Mouse (Mus musculus): ENCODE results near the gene Cd52.

Cd52 gene

GRCm38 (mm10) chr4:134090521-134091224 lies 4.2 kb downstream of the Cd52 start:
- DNase-seq (ENCODE audit: low spot score), result no peak

GRCm38 (mm10) chr4:134089029-134089428 lies 5.9 kb downstream of the Cd52 start:
- no peak for DNase-seq (ENCODE audit: low spot score)

DNA sequence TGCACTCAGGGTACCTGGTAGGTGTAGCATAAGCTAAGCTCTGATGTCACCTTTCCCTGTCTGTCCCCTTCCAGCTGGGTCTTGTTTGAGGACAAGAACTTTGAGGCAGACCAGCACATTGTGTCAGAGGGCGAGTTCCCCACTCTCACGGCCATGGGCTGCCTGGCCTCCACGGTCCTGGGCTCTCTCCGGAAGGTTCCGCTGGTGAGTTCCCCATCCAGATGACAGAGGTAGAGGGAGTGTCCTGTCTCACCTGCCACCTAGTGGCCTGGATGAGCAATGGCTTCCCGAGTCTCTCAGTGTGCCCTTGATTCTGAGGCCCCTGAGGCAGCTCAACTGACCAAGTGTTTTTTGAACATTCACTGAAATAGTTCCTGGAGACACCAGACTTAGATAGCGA lies 7.5 kb downstream of the Cd52 start:
- DNase-seq (ENCODE audit: low spot score), result no peak

- no peak for DNase-seq (ENCODE audit: low spot score)
Measured at GRCm38 (mm10) chr4:134084999-134085398, 9.9 kb downstream of the Cd52 start.

- no peak for DNase-seq (ENCODE audit: low spot score)
Measured at GRCm38 (mm10) chr4:134082460-134082859, 12.4 kb downstream of the Cd52 start.

- DNase-seq (ENCODE audit: low spot score), result peak; percentile 42
Measured at GRCm38 (mm10) chr4:134081730-134082386, 13.0 kb downstream of the Cd52 start.

- no peak for DNase-seq (ENCODE audit: low spot score)
Measured at GRCm38 (mm10) chr4:134080674-134081073, 14.2 kb downstream of the Cd52 start.

- DNase-seq (ENCODE audit: low spot score), result peak; percentile 49
Measured at GRCm38 (mm10) chr4:134078694-134079093, 16.2 kb downstream of the Cd52 start.

- no peak for DNase-seq (ENCODE audit: low spot score)
Measured at GRCm38 (mm10) chr4:134068793-134069580, 25.9 kb downstream of the Cd52 start.

- no peak for DNase-seq (ENCODE audit: low spot score)
Measured at GRCm38 (mm10) chr4:134067833-134068544, 26.9 kb downstream of the Cd52 start.

DNA sequence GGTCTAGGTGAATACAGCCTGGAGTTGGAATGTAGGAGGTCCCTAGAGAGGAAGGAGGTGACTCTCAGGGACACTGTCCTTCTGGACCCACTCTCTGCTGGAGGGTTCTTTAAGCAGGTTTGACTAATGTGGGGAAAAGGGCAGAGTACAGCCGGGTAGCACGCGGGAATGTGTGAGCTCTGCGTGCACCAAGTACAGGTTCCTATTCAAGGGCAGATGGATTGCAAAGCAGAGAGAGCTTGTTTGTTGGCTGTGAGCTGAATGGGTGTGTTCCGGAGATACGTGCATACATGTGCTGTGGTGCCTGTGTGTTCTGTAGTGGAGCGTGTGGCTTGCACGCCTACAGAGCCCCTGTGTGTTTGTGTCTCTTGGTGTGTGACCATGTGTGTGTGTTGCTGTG lies 27.5 kb downstream of the Cd52 start:
- DNase-seq (ENCODE audit: low spot score), result no peak

DNA sequence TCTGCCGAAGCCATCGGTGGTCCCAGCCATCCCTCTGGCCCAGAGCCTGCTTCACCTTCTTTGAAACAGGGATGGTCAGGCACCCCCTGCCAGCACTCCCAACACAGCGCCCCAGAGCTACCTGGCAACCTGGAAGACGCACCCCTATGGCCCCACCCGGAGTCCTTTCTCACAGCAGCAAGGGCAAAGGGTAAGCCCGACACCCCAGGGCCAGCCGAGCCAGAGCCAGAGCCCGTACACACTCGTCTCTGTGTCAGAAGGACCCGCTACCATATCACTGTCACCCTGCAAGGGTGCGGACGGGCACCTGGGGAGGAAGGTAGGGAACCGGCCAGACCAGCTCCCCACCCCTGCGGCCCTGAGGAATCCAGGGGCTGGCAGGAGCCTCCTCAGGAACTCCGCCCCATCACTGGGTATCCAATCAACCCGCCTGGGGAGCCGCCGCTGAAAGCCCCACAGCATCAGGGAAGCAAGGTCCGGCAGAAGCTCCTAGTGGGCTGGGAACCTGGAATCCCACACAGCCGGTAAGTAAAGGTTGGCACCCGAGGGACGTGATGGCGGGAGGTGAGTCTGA lies 29.4 kb downstream of the Cd52 start:
- DNase-seq (ENCODE audit: low spot score), result no peak

GRCm38 (mm10) chr4:134062561-134062960 lies 32.3 kb downstream of the Cd52 start:
- no peak for DNase-seq (ENCODE audit: low spot score)

DNA sequence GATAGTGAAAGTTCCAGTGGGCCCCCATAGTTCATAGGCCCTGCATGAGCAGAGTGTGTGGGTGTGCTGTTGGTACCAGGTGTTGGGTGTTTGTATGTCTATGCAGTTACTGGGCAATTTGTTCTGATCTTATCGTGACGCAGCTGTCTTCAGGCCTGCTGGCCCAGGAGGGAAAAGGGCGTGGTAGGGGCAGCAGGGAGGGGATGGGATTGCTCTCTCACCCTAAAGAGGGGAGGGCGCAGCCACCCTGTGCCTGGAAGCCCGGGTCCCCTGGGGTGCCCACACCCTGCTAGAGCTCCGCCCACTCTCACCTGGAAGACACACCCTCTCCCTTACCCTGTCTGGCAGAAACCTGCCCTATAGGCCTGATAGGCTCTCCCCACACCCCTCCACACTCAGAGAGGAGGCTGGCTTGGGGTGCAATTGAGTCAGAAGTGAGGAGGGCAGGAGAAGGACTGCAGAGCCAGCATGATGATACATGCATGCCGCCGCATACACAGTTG lies 32.9 kb downstream of the Cd52 start:
- no peak for DNase-seq (ENCODE audit: low spot score)

- DNase-seq (ENCODE audit: low spot score), result no peak
Measured at GRCm38 (mm10) chr4:134061166-134061830, 33.6 kb downstream of the Cd52 start.

DNA sequence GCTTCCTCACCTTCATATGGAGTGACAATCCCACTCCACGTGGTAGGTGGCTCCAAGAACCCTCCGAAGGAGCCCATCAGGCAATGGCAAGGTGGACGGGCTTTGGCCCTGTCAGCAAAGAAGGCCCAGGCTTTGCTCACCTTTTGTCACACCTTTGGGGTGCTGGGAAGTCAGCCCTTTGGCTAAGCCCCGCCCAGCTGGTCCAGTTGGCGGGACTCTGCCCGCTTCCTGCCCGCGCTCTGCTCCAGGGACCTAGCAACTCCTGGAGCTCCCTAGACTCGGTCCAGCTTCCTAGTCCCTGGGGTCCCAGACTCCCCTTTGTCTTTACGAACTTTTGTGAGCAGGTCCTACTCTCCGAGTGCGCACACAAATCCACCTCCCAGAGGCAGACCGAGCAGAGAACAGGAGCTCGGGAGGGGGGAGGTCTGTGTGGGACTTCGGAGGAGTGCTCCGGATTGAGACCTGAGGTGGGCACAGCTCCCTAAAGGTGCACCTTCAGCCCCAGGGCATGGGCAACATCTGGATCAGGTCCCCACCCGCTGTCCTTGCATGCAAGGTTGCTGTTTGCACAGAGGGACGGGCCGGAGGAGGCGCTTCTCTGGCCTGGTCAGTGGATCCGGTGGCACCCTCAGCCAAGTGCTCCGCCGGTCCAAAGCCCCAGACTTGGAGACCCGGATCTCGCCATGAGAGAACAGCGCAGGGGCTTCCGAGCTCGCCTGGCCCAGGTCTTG lies 34.6 kb downstream of the Cd52 start, which contains the start of gene Crybg2:
TSS of gene Crybg2 (plus strand) at position 681 of the 731 bp plus-strand sequence.
- no peak for DNase-seq (ENCODE audit: low spot score)

DNA sequence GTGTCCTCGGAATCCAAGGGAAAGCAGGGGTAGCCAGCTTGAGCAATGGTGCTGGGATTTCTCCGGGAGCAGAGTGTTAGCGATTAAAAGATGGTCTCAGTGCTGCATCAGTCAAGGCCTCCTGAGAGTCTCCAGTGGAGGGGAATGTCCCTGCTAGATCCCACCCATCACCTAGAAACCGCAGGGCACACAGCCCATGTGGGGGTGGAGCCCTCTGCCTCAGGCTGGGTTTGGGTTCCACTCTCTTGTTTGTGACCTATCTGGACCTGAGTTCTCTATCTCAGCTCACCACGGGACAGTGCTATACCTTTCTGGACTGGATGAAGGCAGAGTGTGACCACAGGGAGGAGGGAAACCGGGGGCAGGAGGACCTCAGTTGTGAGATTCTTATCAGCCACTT lies 36.0 kb downstream of the Cd52 start:
- DNase-seq (ENCODE audit: low spot score), result no peak

DNA sequence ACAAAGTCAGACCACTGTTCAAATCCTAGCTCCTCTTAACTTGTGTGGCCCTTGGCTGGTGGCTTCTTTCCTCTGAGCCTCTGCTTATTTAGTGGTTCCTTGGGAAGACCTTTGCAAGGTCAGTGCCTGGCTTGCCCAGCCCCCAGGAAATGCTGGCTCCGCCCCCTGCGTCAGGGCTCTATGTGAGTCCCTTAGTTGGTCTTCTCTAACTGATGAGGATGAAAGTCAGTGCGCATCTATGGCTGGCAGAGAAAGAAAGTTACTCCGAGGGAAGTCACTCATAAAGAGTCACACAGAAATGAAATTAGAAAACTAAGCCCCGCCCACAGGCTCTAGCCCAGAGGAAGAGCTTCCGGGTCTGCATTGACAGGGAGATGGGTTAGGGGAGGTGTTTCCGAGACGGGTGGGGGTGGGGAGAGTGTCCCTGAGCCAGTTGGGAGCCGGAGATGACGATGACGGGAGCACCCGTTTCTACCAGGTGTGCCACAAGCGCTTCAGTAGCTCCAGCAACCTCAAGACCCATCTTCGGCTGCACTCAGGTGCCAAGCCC lies 36.6 kb downstream of the Cd52 start:
- no peak for DNase-seq (ENCODE audit: low spot score)

DNA sequence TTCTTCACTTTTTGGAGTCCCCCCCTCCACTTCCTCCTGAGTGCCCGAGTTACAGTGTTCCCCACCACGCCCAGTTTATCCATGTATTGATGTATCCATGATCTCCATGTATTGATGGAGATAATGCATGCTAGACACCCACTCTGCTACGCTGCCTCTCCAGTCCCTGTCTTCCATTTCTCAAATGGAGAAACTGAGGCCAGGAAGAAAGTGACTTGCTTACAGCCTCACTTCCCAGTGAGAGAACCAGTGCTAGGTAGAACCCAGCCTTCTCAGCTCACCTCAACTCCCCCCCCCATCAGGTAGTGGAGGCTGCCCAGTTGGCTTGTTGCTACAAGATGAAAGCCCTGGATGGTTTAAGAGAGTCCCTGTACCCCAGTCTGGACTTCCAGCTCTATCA lies 41.3 kb downstream of the Cd52 start, which contains the start of gene Zfp683:
TSS of gene Zfp683 (plus strand) at position 301 of the 400 bp plus-strand sequence.
- no peak for DNase-seq (ENCODE audit: low spot score)

GRCm38 (mm10) chr4:134052560-134052959 lies 42.3 kb downstream of the Cd52 start:
- no peak for DNase-seq (ENCODE audit: low spot score)
